Mouse (Mus musculus) ES-E14 (cell line): ENCODE measurements around the gene Trove2.

ENCODE experiments used
- HCFC1 ChIP-seq: IDR thresholded peaks from 2 replicates; pipeline ENCODE4 v1.6.1; 2012; ENCODE audit warnings: low read length, inconsistent platforms, borderline replicate concordance; ENCODE audit not compliant: insufficient read depth
- MAFK ChIP-seq: IDR thresholded peaks from 2 replicates; pipeline ENCODE4 v1.6.1; 2014; ENCODE audit warnings: mild to moderate bottlenecking, low read depth, low read length, inconsistent platforms; ENCODE audit not compliant: insufficient read depth

GRCm38 (mm10) chr1:143702141-143702740 lies 74.6 kb downstream of the Trove2 start:
- TF ChIP-seq MAFK (no peak), HCFC1 (no peak)
